ENCODE assay signal across 23 mouse cellular contexts in genomic region chr1:90723325-90723724, GRCm38 (mm10).
A peak's percentile ranks its signal among the peaks of the same experiment; 100 is the strongest.
DNase-seq lines count a peak whose midpoint lies in the region; ATAC-seq and TF ChIP-seq lines count a peak whose summit lies in the region.
"Had no signal": no experiment of that assay in that cellular context is flagged by ENCODE, and none has a peak within 500 bp of the region (broad histone marks: within the 10 kb centered on the region; RNA-seq: fewer than 3 reads in every experiment).

No protein-coding gene starts in this region.

- H3K27me3 ChIP-seq in lung, postnatal 0 days (replicated peaks; ENCODE audit: insufficient read depth, low read length): no peaks in the 10 kb centered on the region
- no peaks in the 10 kb centered on the region for H3K27me3 ChIP-seq in myocyte (ENCODE audit: control insufficient read depth, insufficient read depth, insufficient read length)
- H3K27me3 ChIP-seq: embryonic facial prominence, embryonic 12.5 days; embryonic facial prominence, embryonic 15.5 days; hindbrain, embryonic 13.5 days had no signal

- H3K9me3 ChIP-seq in lung, postnatal 0 days (ENCODE audit: low read length): no peaks in the 10 kb centered on the region
- H3K9me3 ChIP-seq: embryonic facial prominence, embryonic 12.5 days; embryonic facial prominence, embryonic 15.5 days; heart, embryonic 10.5 days; hindbrain, embryonic 10.5 days; hindbrain, embryonic 13.5 days had no signal

- peak; percentile 32 to 37 for DNase-seq in heart, adult 9 months (ENCODE audit: low spot score in 2 of 2)
- no peak for DNase-seq in heart, postnatal 36 days
- DNase-seq in lung, postnatal 0 days (ENCODE audit: low spot score): peak; percentile 55
- no peak for DNase-seq in lung, adult 2 months
- DNase-seq: adrenal gland, adult 2 months; adrenal gland, postnatal 14 days; cerebellum, adult 11 months; cerebellum, adult 2 months; cerebellum, adult 9-11 months; cerebellum, postnatal 25 days; forebrain, postnatal 0 days; gastrocnemius, postnatal 10 days; heart, adult 11 months had no signal

- H3K4me2 ChIP-seq in lung, postnatal 0 days (replicated peaks; ENCODE audit: low read depth, low read length): no peak overlapping the region
- H3K4me2 ChIP-seq in myocyte (ENCODE audit: low read depth): no peak overlapping the region
- H3K4me2 ChIP-seq: embryonic facial prominence, embryonic 12.5 days; embryonic facial prominence, embryonic 15.5 days; hindbrain, embryonic 13.5 days had no signal

- no peak overlapping the region for H3ac ChIP-seq in myocyte (ENCODE audit: control insufficient read depth, insufficient read length)

- no peak for TF ChIP-seq CTCF in lung, postnatal 0 days (IDR thresholded peaks at IDR 0.05)
- TF ChIP-seq CTCF in lung, adult 2 months (IDR thresholded peaks at IDR 0.05; ENCODE audit: insufficient read depth, low read length): no peak

- no peaks in the 10 kb centered on the region for H3K36me3 ChIP-seq in lung, postnatal 0 days (ENCODE audit: insufficient read depth, low read length)
- H3K36me3 ChIP-seq in myocyte (ENCODE audit: control insufficient read depth, insufficient read depth): no peaks in the 10 kb centered on the region
- H3K36me3 ChIP-seq: embryonic facial prominence, embryonic 12.5 days; embryonic facial prominence, embryonic 15.5 days; heart, embryonic 10.5 days; hindbrain, embryonic 10.5 days; hindbrain, embryonic 13.5 days had no signal

- no peak overlapping the region for H3K27ac ChIP-seq in lung, postnatal 0 days (ENCODE audit: low read length)
- H3K27ac ChIP-seq: embryonic facial prominence, embryonic 12.5 days; embryonic facial prominence, embryonic 15.5 days; heart, embryonic 10.5 days; hindbrain, embryonic 10.5 days; hindbrain, embryonic 13.5 days had no signal

- TF ChIP-seq EP300 in lung, postnatal 0 days (IDR thresholded peaks at IDR 0.05): no peak

- H3K9ac ChIP-seq in lung, postnatal 0 days (replicated peaks; ENCODE audit: low read depth): no peak overlapping the region
- H3K9ac ChIP-seq: embryonic facial prominence, embryonic 12.5 days; embryonic facial prominence, embryonic 15.5 days; forebrain, postnatal 0 days; hindbrain, embryonic 13.5 days had no signal

- TF ChIP-seq POLR2A in lung, adult 2 months (IDR thresholded peaks at IDR 0.05; ENCODE audit: borderline replicate concordance, extremely low read depth, low read depth, low read length): no peak
- TF ChIP-seq POLR2A in myocyte (IDR thresholded peaks at IDR 0.05; ENCODE audit: insufficient read length, low read depth): no peak

- intact Hi-C loops in heart, postnatal 36 days (cut with DNase I): no loop called here

- H3K79me2 ChIP-seq in myocyte (ENCODE audit: control insufficient read depth, insufficient read depth): no peaks in the 10 kb centered on the region

- no peak overlapping the region for H3K4me3 ChIP-seq in lung, postnatal 0 days (ENCODE audit: low read depth, low read length)
- H3K4me3 ChIP-seq in lung, adult 2 months (replicated peaks; ENCODE audit: extremely low read depth, low read depth, low read length): no peak overlapping the region
- H3K4me3 ChIP-seq in myocyte: no peak overlapping the region
- H3K4me3 ChIP-seq: embryonic facial prominence, embryonic 12.5 days; embryonic facial prominence, embryonic 15.5 days; heart, embryonic 10.5 days; hindbrain, embryonic 10.5 days; hindbrain, embryonic 13.5 days had no signal

- no peaks in the 10 kb centered on the region; the same call in 1 of the 2 replicates for H3K4me1 ChIP-seq in lung, postnatal 0 days (ENCODE audit: insufficient read depth, low read depth, low read length)
- peaks cover 8% of the 10 kb centered on the region for H3K4me1 ChIP-seq in lung, adult 2 months (ENCODE audit: control insufficient read depth, insufficient read depth, low read length)
- H3K4me1 ChIP-seq: embryonic facial prominence, embryonic 12.5 days; heart, embryonic 10.5 days; hindbrain, embryonic 10.5 days; hindbrain, embryonic 13.5 days had no signal

- ATAC-seq in lung, postnatal 0 days: no peak
- no peak for ATAC-seq in frontal cortex, adult (ENCODE audit: low TSS enrichment)
- ATAC-seq: CD4-positive, CD25-positive, alpha-beta regulatory T cell, adult 4 months; forebrain, embryonic 14.5 days; forebrain, postnatal 0 days; hindbrain, embryonic 16.5 days had no signal

TF ChIP-seq in myocyte, 11 proteins besides CTCF, POLR2A, EP300 and RAD21:
- peak; percentile 18 to 82 (median 47) for TF ChIP-seq MYOD1 (IDR thresholded peaks at IDR 0.05; ENCODE audit: control insufficient read depth in 1 of 3, insufficient read length in 2 of 3, low read depth in 2 of 3)
- TF ChIP-seq E2F4 (IDR thresholded peaks at IDR 0.05; ENCODE audit: insufficient read depth): no peak
- no peak for TF ChIP-seq CEBPB (IDR thresholded peaks at IDR 0.05; ENCODE audit: insufficient read depth, poor library complexity, severe bottlenecking)
- TF ChIP-seq SRF (IDR thresholded peaks at IDR 0.05; ENCODE audit: control insufficient read depth, insufficient read length, low read depth): no peak

Comparison
In these comparisons a context has a peak if more than half of its experiments do, and no peak if none do; other contexts are left out.
1. DNase-seq: peak in heart, adult 9 months (2 of 2) and lung, postnatal 0 days (single experiment); none in heart, postnatal 36 days (0 of 2) and lung, adult 2 months (single experiment).